Mouse (Mus musculus) gastrocnemius, postnatal 25 days (tissue): ENCODE data around the gene Lin28b. TPM values are rescaled to one million over a fixed set of nuclear protein-coding genes. Genes with fewer than 3 reads are reported as not detected.
A peak's percentile ranks its signal among the peaks of the same experiment; 100 is the strongest.

Experiments
- DNase-seq: peaks from one replicate; pipeline ENCODE4 v3.0.0; 2022
- long read RNA-seq, 2 experiments: library from polyadenylated mRNA; stranded (forward); transcript quantifications; one replicate each; pipeline ENCODE4 v2.0.0; 2021
- total RNA-seq, 2 experiments: library from RNA; stranded (reverse); gene quantifications; 1 replicate in 1 of 2; 2 replicates in 1 of 2; pipeline ENCODE4 v1.2.3; 2021

Gene Lin28b
- total RNA-seq, result not detected
- long read RNA-seq, experiment 1, result 0 reads
- long read RNA-seq, experiment 2, result 0 reads

DNA sequence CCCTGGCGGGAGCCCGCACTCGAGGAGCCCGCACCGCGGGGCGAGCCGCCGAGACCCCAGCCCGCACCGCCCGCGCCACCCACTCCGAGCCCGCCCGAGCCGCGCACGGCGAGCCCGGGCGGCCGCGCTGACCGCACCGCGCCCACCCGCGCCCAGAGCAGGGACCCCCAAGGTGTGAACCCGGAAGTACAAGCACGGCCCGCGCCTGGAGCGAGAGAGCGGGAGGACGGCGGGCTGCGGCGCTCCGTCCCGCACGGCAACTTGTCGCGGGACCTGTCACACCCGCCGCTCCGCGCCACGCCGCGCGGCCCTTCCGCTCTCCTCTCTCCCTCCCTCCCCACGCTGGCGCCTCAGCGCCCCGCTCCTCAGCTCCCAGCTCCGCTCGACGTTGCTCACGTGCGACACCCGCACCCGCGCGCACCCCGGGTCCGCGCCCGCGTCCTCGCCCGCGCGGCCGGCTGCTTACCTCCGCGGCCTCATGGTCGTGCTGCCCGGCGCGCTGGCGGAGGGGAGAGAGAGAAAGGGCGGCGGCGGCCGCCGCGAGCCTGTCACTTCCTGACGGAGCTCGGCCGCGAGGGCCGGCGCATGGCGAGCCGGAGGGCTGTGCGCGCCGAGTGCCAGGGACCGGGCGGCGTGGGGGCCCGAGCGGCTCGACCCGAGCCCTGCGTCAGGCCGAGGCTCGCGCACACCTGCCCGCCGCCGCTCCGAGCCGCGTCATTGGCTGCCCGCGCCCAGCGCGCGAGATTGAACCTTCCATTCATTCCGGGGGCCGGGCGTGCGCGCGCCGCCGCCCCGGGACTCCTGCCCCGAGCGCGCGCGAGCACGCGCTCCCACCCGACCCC, at the start of gene Lin28b:
TSS of gene Lin28b (minus strand) at position 635 of the 842 bp plus-strand sequence.
- DNase-seq, result peak; percentile 8

DNA sequence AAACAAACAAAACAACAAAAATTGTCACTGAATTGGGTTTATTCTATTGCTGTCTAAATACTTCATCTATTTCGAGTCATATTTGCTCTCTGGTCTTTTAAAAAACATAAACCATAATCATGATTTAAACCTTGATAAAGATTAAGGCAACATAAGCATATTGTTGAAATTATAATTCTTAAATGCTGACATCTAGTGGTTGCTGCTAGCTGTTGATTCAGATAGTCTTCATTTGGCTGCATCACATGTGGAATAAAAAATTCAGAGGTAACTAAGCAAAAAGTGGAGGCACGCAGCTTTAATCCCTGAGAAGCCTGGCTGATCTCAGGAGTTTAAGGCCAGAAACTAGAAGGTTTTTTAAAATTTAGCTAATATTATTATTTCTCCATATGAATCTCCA, 25.6 kb upstream of the Lin28b start:
- DNase-seq, result no peak

GRCm38 (mm10) chr10:45510662-45511061, 24.5 kb upstream of the Lin28b start:
- no peak for DNase-seq

GRCm38 (mm10) chr10:45500259-45500658, 14.1 kb upstream of the Lin28b start:
- no peak for DNase-seq

- DNase-seq, result no peak
Observed at GRCm38 (mm10) chr10:45486603-45486946, 380 bp upstream of the Lin28b start.

- DNase-seq, result no peak
Observed at GRCm38 (mm10) chr10:45485226-45485760, 902 bp downstream of the Lin28b start.

GRCm38 (mm10) chr10:45483210-45483609, 3.0 kb downstream of the Lin28b start:
- DNase-seq, result no peak

GRCm38 (mm10) chr10:45473663-45474333, 12.4 kb downstream of the Lin28b start:
- no peak for DNase-seq

DNA sequence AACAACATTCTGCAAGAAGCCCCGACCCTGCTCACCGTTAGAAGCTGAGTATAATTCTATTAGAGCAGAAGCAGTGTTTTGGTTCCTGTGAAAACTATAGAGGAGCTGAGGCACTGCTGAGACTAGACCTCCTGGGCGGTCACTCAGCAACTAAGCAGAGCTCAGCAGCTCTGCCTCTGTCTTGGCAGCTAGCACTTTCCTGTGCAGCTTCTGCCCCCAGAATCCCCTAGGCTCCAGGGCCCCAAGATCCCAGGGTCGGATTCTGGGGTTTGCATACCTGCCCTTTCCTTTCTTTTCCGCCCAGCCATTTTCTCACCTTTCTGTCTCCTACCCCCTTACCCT, 13.1 kb downstream of the Lin28b start:
- DNase-seq, result no peak

- DNase-seq, result no peak
Observed at GRCm38 (mm10) chr10:45472431-45473142, 13.6 kb downstream of the Lin28b start.

DNA sequence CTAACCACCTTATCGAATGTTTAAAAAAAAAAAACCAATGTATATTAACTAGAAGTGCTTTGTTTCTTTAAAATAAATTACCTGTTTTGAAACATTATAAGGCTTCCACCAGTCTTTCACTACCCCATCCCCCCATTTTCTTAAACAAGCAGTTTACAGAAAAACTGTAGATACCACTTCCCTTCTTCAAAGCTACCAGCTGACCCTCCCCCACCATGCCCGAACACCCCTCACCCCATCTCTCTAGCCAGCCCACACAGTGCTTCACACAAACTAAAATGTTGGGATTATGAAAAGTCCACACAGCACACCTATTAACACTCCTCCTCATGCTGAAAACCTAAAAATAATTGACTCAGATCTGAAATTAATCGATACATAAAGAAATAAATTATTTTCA, 14.9 kb downstream of the Lin28b start:
- no peak for DNase-seq

- DNase-seq, result no peak
Observed at GRCm38 (mm10) chr10:45470079-45470739, 16.0 kb downstream of the Lin28b start.

GRCm38 (mm10) chr10:45469027-45469996, 16.9 kb downstream of the Lin28b start:
- no peak for DNase-seq

DNA sequence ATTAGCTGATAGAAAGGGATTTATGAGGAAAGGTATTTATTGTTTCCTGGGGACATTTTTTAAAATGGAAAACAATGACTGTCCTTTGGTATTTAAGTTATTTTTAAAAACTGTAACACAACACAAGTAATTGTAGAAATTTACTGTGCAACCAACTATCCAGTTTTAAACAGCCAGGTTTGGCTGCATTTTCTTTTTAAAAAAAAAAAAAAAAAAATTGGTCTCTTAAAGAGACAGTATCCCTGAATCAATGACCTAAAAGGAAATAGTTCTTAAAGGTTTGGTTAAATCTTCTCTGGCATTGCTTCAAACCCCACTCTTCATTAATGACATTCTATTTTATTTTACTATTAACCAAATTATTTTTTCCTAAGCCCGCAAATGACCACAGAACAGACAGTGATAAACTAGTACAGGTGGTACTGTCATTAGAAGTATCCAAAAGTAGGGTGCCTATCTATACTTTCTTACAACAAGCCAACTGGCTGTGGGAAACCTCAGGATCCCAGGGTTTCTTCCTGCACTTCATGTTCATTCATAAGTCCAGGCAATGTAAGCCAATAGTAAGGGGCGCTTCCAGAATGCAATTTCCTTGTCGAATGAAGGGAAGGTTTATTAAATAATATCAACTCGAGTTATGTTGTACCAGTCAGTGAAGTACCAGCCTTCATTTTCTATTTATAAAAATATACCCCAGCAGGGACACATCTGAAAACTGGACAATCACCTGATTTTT, 17.8 kb downstream of the Lin28b start:
- DNase-seq, result no peak

DNA sequence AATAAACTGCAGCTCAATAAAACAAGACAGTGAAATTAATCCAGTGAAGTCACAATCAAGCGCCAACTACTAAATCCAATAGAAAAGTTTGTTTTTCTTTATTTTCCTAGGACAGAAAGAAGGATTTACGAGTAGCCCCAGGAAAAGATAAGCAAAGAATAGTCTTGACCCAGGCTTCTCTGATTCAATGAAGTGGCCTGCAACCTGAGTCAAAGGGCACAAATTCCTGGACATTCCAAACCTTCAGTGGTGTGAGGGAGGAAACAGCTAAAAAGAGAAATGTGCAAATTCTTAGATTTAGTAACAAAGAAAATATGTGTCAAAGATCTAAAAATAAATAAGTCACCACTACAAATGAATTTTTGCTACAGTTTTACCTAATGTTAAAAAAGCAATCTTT, 27.6 kb downstream of the Lin28b start:
- DNase-seq, result no peak

DNA sequence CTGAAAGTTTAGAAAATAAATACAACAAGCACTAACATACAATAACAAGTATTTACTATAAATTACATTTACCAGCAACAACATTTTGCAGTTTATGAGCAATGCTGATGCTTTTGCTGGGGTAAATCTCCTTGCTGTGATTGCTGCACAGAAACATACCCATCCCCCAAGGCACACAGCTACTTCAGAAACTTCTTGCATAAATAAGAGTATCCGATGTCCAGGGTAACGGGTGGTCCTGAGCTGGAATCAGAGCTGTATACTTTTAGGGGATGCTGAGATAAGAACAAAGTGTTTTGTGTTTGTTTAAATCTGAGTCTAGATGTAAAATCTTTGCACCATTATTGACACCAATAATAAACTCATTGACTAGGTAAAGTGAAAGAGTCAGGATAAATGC, 28.1 kb downstream of the Lin28b start:
- DNase-seq, result no peak

- no peak for DNase-seq
Observed at GRCm38 (mm10) chr10:45446625-45447024, 39.6 kb downstream of the Lin28b start.

- DNase-seq, result no peak
Observed at GRCm38 (mm10) chr10:45446215-45446614, 40.0 kb downstream of the Lin28b start.

DNA sequence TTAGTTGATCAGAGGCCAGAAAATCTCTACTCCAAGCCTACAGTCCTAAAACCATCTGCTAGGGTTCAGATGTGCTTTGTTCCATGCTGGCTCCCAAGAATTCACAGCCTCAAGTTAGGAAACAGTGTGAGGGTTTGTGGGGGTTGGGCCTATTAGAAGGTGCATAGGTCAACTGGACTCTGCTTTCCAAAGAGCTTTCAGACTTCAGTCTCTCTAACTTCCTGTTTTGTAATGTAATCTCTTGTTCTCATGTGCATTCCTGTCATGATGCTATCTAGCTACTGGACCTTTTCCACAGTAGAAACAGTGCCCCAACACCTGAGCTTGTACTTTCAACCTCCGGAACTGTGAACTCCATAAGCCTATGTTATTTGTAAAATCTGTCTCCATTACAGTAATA, 63.8 kb downstream of the Lin28b start:
- no peak for DNase-seq

- DNase-seq, result no peak
Observed at GRCm38 (mm10) chr10:45412144-45412543, 74.1 kb downstream of the Lin28b start.
